Mouse (Mus musculus): Measurements from ENCODE around the gene Ivns1abp.

DNA sequence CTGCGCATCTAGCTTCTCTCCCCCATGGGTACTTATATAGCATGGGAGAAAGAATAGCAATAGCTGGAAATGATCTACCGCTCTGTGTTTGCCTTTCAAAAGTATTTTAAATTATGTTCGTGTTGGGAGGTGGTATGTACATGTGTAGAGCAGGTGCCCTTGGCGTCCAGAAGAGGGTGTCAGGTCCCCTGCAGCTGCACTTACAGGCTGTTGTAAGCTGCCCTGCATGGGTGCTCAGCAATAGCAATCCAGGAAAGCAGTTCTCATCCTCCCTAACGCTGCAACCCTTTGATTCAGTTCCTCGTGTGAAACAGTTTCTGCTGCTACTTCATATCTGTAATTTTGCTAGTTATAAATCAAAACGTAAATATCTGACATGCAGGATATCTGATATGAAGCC, 14.7 kb upstream of the Ivns1abp start:
- TF ChIP-seq CTCF (IDR thresholded peaks at IDR 0.05; ENCODE audit: insufficient read depth, low read depth, low read length) (no peak), POLR2A (IDR thresholded peaks at IDR 0.05; ENCODE audit: insufficient read depth, low read depth, low read length) (no peak)
